8 mouse cellular contexts compared by ENCODE assay signal in genomic region chr6:29211806-29212492, GRCm38 (mm10). TPM values are rescaled to one million over a fixed set of nuclear protein-coding genes. Genes with fewer than 3 reads are reported as not detected.
DNase-seq lines count a peak whose midpoint lies in the region; ATAC-seq and TF ChIP-seq lines count a peak whose summit lies in the region.

No protein-coding gene starts in this region.

- under 1% methylated on average over 63 of the region's 66 CpGs for WGBS in heart, embryonic 15.5 days
- WGBS in liver, postnatal 0 days (ENCODE audit: insufficient replicate concordance), result 4% methylated on average over 55 of the region's 66 CpGs
- under 1% methylated on average over 53 of the region's 66 CpGs for WGBS in neural tube, embryonic 13.5 days

- H3K4me3 ChIP-seq in heart, embryonic 15.5 days, result peak overlapping the region; percentile 71
- peak overlapping the region; percentile 59 for H3K4me3 ChIP-seq in liver, postnatal 0 days (ENCODE audit: low read depth, low read length)
- peak overlapping the region; percentile 68 for H3K4me3 ChIP-seq in neural tube, embryonic 13.5 days
- H3K4me3 ChIP-seq in testis, adult 2 months (ENCODE audit: control insufficient read depth, low read depth, low read length), result peak overlapping the region; percentile 74

- peak overlapping the region; percentile 76 for H3K9ac ChIP-seq in heart, embryonic 15.5 days
- H3K9ac ChIP-seq in liver, postnatal 0 days (replicated peaks), result peak overlapping the region; percentile 45
- peak overlapping the region; percentile 85 for H3K9ac ChIP-seq in neural tube, embryonic 13.5 days

- H3K4me2 ChIP-seq in heart, embryonic 15.5 days, result peak overlapping the region; percentile 95
- peak overlapping the region; percentile 81 for H3K4me2 ChIP-seq in liver, postnatal 0 days (ENCODE audit: low read depth, low read length)
- H3K4me2 ChIP-seq in neural tube, embryonic 13.5 days, result peak overlapping the region; percentile 90

- TF ChIP-seq POLR2A in testis, adult 2 months (IDR thresholded peaks at IDR 0.05; ENCODE audit: control insufficient read depth, low read depth, low read length), result no peak

- peak overlapping the region; percentile 54 for H3K27ac ChIP-seq in heart, embryonic 15.5 days
- peak overlapping the region; percentile 55 for H3K27ac ChIP-seq in liver, postnatal 0 days (ENCODE audit: low read depth)
- H3K27ac ChIP-seq in neural tube, embryonic 13.5 days (replicated peaks), result peak overlapping the region; percentile 85
- H3K27ac ChIP-seq in testis, adult 2 months (ENCODE audit: control insufficient read depth, insufficient read depth, low read depth, low read length), result no peak overlapping the region

- TF ChIP-seq CTCF in liver, postnatal 0 days (IDR thresholded peaks at IDR 0.05; ENCODE audit: low read depth), result peak; percentile 21; the same call in 1 of the 2 replicates
- TF ChIP-seq CTCF in testis, adult 2 months (IDR thresholded peaks at IDR 0.05; ENCODE audit: control insufficient read depth, insufficient read depth, insufficient replicate concordance, low read depth, low read length), result no peak

- no peaks in the 10 kb centered on the region for H3K36me3 ChIP-seq in heart, embryonic 15.5 days
- H3K36me3 ChIP-seq in liver, postnatal 0 days (replicated peaks; ENCODE audit: insufficient read depth, low read length), result no peaks in the 10 kb centered on the region
- peaks cover 2% of the 10 kb centered on the region; the same call in 1 of the 2 replicates for H3K36me3 ChIP-seq in neural tube, embryonic 13.5 days
- H3K36me3 ChIP-seq in testis, adult 2 months (ENCODE audit: control insufficient read depth, insufficient read depth, low read length), result no peaks in the 10 kb centered on the region

- no peaks in the 10 kb centered on the region for H3K9me3 ChIP-seq in heart, embryonic 15.5 days (replicated peaks)
- no peaks in the 10 kb centered on the region for H3K9me3 ChIP-seq in liver, postnatal 0 days (ENCODE audit: low read length)
- no peaks in the 10 kb centered on the region for H3K9me3 ChIP-seq in neural tube, embryonic 13.5 days

- peaks cover 38% of the 10 kb centered on the region for H3K4me1 ChIP-seq in heart, embryonic 15.5 days (replicated peaks)
- H3K4me1 ChIP-seq in liver, postnatal 0 days (ENCODE audit: insufficient read depth), result peaks cover 26% of the 10 kb centered on the region
- H3K4me1 ChIP-seq in neural tube, embryonic 13.5 days (replicated peaks), result peaks cover 68% of the 10 kb centered on the region
- H3K4me1 ChIP-seq in testis, adult 2 months (ENCODE audit: control insufficient read depth, insufficient read depth, low read length), result peaks cover 21% of the 10 kb centered on the region

- H3K27me3 ChIP-seq in heart, embryonic 15.5 days, result peaks cover 14% of the 10 kb centered on the region
- H3K27me3 ChIP-seq in liver, postnatal 0 days (ENCODE audit: insufficient read depth, low read length), result 0 out of 2 replicates have a peak, but pooled peaks cover 7% of the 10 kb centered on the region
- H3K27me3 ChIP-seq in neural tube, embryonic 13.5 days, result peaks cover 17% of the 10 kb centered on the region
- H3K27me3 ChIP-seq in testis, adult 2 months (ENCODE audit: control insufficient read depth, insufficient read depth, low read length), result no peaks in the 10 kb centered on the region; the same call in 1 of the 2 replicates

- peak; percentile 64 for ATAC-seq in CD4-positive, CD25-positive, alpha-beta regulatory T cell, adult 4 months
- peak; percentile 85 for ATAC-seq in heart, embryonic 15.5 days (replicated peaks; ENCODE audit: insufficient number of reproducible peaks, insufficient read depth, low FRiP score, low read depth)
- peak; percentile 79 for ATAC-seq in liver, postnatal 0 days
- ATAC-seq in neural tube, embryonic 13.5 days (ENCODE audit: low read depth), result peak; percentile 85

- DNase-seq in brain, embryonic 18.5 days (ENCODE audit: low read depth, low spot score), result peak; percentile 55
- peak; percentile 39 for DNase-seq in fibroblast of lung, adult 2 months (ENCODE audit: low read depth)
- DNase-seq in kidney, postnatal 25 days, result peak; percentile 77 to 88
- peak; percentile 81 for DNase-seq in liver, postnatal 0 days

- no peak for TF ChIP-seq EP300 in liver, postnatal 0 days (IDR thresholded peaks at IDR 0.05; ENCODE audit: low read depth)

RNA-seq across cellular contexts. Expression of gene Impdh1, which starts 4.2 kb away (rescaled TPM):
- polyA plus RNA-seq in CD4-positive, CD25-positive, alpha-beta regulatory T cell, adult 4 months (2017; shearing (Covaris generic)), result 10 to 100 TPM; 18.5 to 22.7 TPM
- 32.8 and 38.6 TPM in 2 replicates for polyA plus RNA-seq in heart, embryonic 15.5 days (2015; fragmentation: Nextera tagmentation; extraction: Ambion mirVana)
- 7.3 and 7.7 TPM in 2 replicates for polyA plus RNA-seq in liver, postnatal 0 days (2015; fragmentation: Nextera tagmentation; extraction: Ambion mirVana)
- 84.7 and 91.1 TPM in 2 replicates for polyA plus RNA-seq in neural tube, embryonic 13.5 days (2015; fragmentation: Nextera tagmentation; extraction: Ambion mirVana)
- 6.1 and 7.7 TPM in 2 replicates for polyA plus RNA-seq in testis, adult 2 months (2012; rRNA removed)

RNA-seq across cellular contexts. Expression of gene Prrt4, which starts 32.6 kb away (rescaled TPM):
- polyA plus RNA-seq in CD4-positive, CD25-positive, alpha-beta regulatory T cell, adult 4 months (2017; shearing (Covaris generic)), result under 1 TPM; 0.16 to 0.28 TPM
- polyA plus RNA-seq in heart, embryonic 15.5 days (2015; fragmentation: Nextera tagmentation; extraction: Ambion mirVana), result 1.5 and 1.6 TPM in 2 replicates
- polyA plus RNA-seq in liver, postnatal 0 days (2015; fragmentation: Nextera tagmentation; extraction: Ambion mirVana), result not detected in 2 replicates
- polyA plus RNA-seq in neural tube, embryonic 13.5 days (2015; fragmentation: Nextera tagmentation; extraction: Ambion mirVana), result 4.8 TPM in 2 replicates
- polyA plus RNA-seq in testis, adult 2 months (2012; rRNA removed), result 0.48 and 0.57 TPM in 2 replicates

RNA-seq across cellular contexts. Expression of gene Rbm28, which starts 47.1 kb away (rescaled TPM):
- polyA plus RNA-seq in CD4-positive, CD25-positive, alpha-beta regulatory T cell, adult 4 months (2017; shearing (Covaris generic)), result 10 to 100 TPM; 60.2 to 62.8 TPM
- polyA plus RNA-seq in heart, embryonic 15.5 days (2015; fragmentation: Nextera tagmentation; extraction: Ambion mirVana), result 22.8 and 28.8 TPM in 2 replicates
- 6.6 and 8.2 TPM in 2 replicates for polyA plus RNA-seq in liver, postnatal 0 days (2015; fragmentation: Nextera tagmentation; extraction: Ambion mirVana)
- polyA plus RNA-seq in neural tube, embryonic 13.5 days (2015; fragmentation: Nextera tagmentation; extraction: Ambion mirVana), result 41.3 and 44.4 TPM in 2 replicates
- polyA plus RNA-seq in testis, adult 2 months (2012; rRNA removed), result 27.1 and 27.5 TPM in 2 replicates
